Mouse (Mus musculus) myocyte (in vitro differentiated cells): ENCODE results near the gene Dhcr24.

ENCODE experiments used
- CEBPB ChIP-seq: IDR thresholded peaks from 2 replicates; pipeline ENCODE4 v1.6.1; 2011; ENCODE audit warnings: mild to moderate bottlenecking, moderate library complexity; ENCODE audit not compliant: poor library complexity, insufficient read depth, severe bottlenecking
- E2F4 ChIP-seq: IDR thresholded peaks from one replicate; pipeline ENCODE4 v1.6.1; 2011; ENCODE audit warnings: mild to moderate bottlenecking, control low read depth, moderate library complexity; ENCODE audit not compliant: insufficient read depth
- MAX ChIP-seq: IDR thresholded peaks from one replicate; pipeline ENCODE4 v1.6.1; 2011; ENCODE audit warnings: low read depth, mild to moderate bottlenecking, control low read depth
- MYOD1 ChIP-seq, 3 experiments: IDR thresholded peaks; one replicate each; pipeline ENCODE4 v1.6.1; 2011; ENCODE audit warnings: control low read depth in 2 of 3, low read depth in 2 of 3, mild to moderate bottlenecking in 2 of 3, moderate library complexity in 1 of 3; ENCODE audit not compliant: insufficient read length in 2 of 3, control insufficient read depth in 1 of 3
- MYOG ChIP-seq, 3 experiments: IDR thresholded peaks; one replicate each; pipeline ENCODE4 v1.6.1; 2011; ENCODE audit warnings: control low read depth in 2 of 3, low read depth in 2 of 3, mild to moderate bottlenecking in 2 of 3; ENCODE audit not compliant: insufficient read length in 2 of 3, control insufficient read depth in 1 of 3, insufficient read depth in 1 of 3
- POLR2A ChIP-seq: IDR thresholded peaks from one replicate; pipeline ENCODE4 v1.6.1; 2011; ENCODE audit warnings: low read depth, mild to moderate bottlenecking, control low read depth, moderate library complexity; ENCODE audit not compliant: insufficient read length
- POLR2AphosphoS2 ChIP-seq: IDR thresholded peaks from one replicate; pipeline ENCODE4 v1.6.1; 2011; ENCODE audit warnings: low read depth, control low read depth; ENCODE audit not compliant: insufficient read length
- REST ChIP-seq: IDR thresholded peaks from one replicate; pipeline ENCODE4 v1.6.1; 2011; ENCODE audit warnings: mild to moderate bottlenecking, control low read depth, moderate library complexity; ENCODE audit not compliant: insufficient read depth, insufficient read length
- SRF ChIP-seq: IDR thresholded peaks from one replicate; pipeline ENCODE4 v1.6.1; 2011; ENCODE audit warnings: low read depth; ENCODE audit not compliant: control insufficient read depth, insufficient read length
- TCF12 ChIP-seq: IDR thresholded peaks from one replicate; pipeline ENCODE4 v1.6.1; 2011; ENCODE audit warnings: mild to moderate bottlenecking, control low read depth; ENCODE audit not compliant: poor library complexity, insufficient read depth, severe bottlenecking
- TCF3 ChIP-seq: IDR thresholded peaks from one replicate; pipeline ENCODE4 v1.6.1; 2011; ENCODE audit warnings: low read depth, control low read depth; ENCODE audit not compliant: insufficient read length
- USF1 ChIP-seq: IDR thresholded peaks from one replicate; pipeline ENCODE4 v1.6.1; 2011; ENCODE audit warnings: low read depth, mild to moderate bottlenecking, control low read depth, moderate library complexity

- no peak for TF ChIP-seq MYOG (IDR thresholded peaks at IDR 0.05; ENCODE audit: control insufficient read depth in 1 of 3, insufficient read depth in 1 of 3, insufficient read length in 2 of 3, low read depth in 2 of 3)
- no peak for TF ChIP-seq TCF3
- no peak for TF ChIP-seq POLR2A
- TF ChIP-seq MYOD1 (IDR thresholded peaks at IDR 0.05; ENCODE audit: control insufficient read depth in 1 of 3, insufficient read length in 2 of 3, low read depth in 2 of 3) = no peak
- no peak for TF ChIP-seq USF1
- TF ChIP-seq POLR2AphosphoS2 = no peak
- TF ChIP-seq MAX = no peak
- no peak for TF ChIP-seq TCF12
- no peak for TF ChIP-seq CEBPB
- no peak for TF ChIP-seq E2F4
- TF ChIP-seq REST = no peak
- TF ChIP-seq SRF = no peak
Measured at GRCm38 (mm10) chr4:106633281-106634085, 72.6 kb downstream of the Dhcr24 start.
